Mouse (Mus musculus) heart, embryonic 16.5 days (tissue): ENCODE measurements around the gene Gas8. TPM values are rescaled to one million over a fixed set of nuclear protein-coding genes. Genes with fewer than 3 reads are reported as not detected.

Source experiments
- ATAC-seq: fragments of 200-750 bp; cut with Nextera tagmentation; replicated peaks from 2 replicates; pipeline ENCODE4 v1.8.0; 2017; ENCODE audit warnings: moderate number of reproducible peaks; ENCODE audit not compliant: insufficient read depth, low FRiP score; ENCODE audit errors: extremely low read depth
- H3K27ac ChIP-seq: fragments of 300-500 bp; sonication (generic); 2 replicates; pipeline ENCODE4 v1.5.1; 2014; ENCODE audit warnings: mild to moderate bottlenecking, low read length, control low read depth, moderate library complexity
- H3K27me3 ChIP-seq: fragments of 300-500 bp; sonication (generic); 2 replicates; pipeline ENCODE4 v1.6.1; 2014; ENCODE audit warnings: low read length, mixed read lengths; ENCODE audit not compliant: control insufficient read depth, insufficient read depth
- H3K36me3 ChIP-seq: fragments of 300-500 bp; sonication (generic); 2 replicates; pipeline ENCODE4 v1.6.1; 2014; ENCODE audit not compliant: control insufficient read depth, insufficient read depth
- H3K4me1 ChIP-seq: fragments of 300-500 bp; sonication (generic); 2 replicates; pipeline ENCODE4 v1.6.1; 2014; ENCODE audit warnings: low read length, mixed read lengths; ENCODE audit not compliant: control insufficient read depth, insufficient read depth
- H3K4me2 ChIP-seq: fragments of 300-500 bp; sonication (generic); 2 replicates; pipeline ENCODE4 v1.6.1; 2014; ENCODE audit warnings: low read depth, mild to moderate bottlenecking, control low read depth, low read length
- H3K4me3 ChIP-seq: fragments of 300-500 bp; sonication (generic); 2 replicates; pipeline ENCODE4 v1.5.1; 2014; ENCODE audit warnings: mild to moderate bottlenecking, control low read depth, low read length
- H3K9ac ChIP-seq: fragments of 300-500 bp; sonication (generic); 2 replicates; pipeline ENCODE4 v1.6.1; 2014; ENCODE audit warnings: low read length, control low read depth
- H3K9me3 ChIP-seq: fragments of 300-500 bp; sonication (generic); replicated peaks from 2 replicates; pipeline ENCODE4 v1.6.1; 2016; ENCODE audit warnings: low read length; ENCODE audit not compliant: control insufficient read depth
- WGBS: fragments of 180-500 bp; shearing (Covaris S2); extraction: QIAGEN DNeasy Blood & Tissue Kit; methylation state at CpG from one replicate; pipeline ENCODE4 v1.1.7; 2014; 5-methylcytosine and 5-hydroxymethylcytosine counted together
- polyA plus RNA-seq: library from polyadenylated mRNA; unstranded; fragments of >200 nt; fragmentation: Nextera tagmentation; extraction: Ambion mirVana; gene quantifications from 2 replicates; pipeline ENCODE4 v1.2.1, GENCODE M21; 2015

Gas8 gene
- polyA plus RNA-seq, 1 experiment from 2014 or later, result 14.8 TPM

- Histone ChIP-seq H3K9me3 (no peaks in the 10 kb centered on the region), H3K27ac (no peak overlapping the region), H3K36me3 (peaks cover 81% of the 10 kb centered on the region), H3K27me3 (no peaks in the 10 kb centered on the region), H3K4me3 (no peak overlapping the region), H3K4me2 (no peak overlapping the region), H3K4me1 (no peaks in the 10 kb centered on the region), H3K9ac (no peak overlapping the region)
- 96% methylated on average over 9 of the region's 9 CpGs for WGBS
- ATAC-seq, result no peak
Observed at GRCm38 (mm10) chr8:123492898-123493297, 25.7 kb upstream of the Gas8 start.

DNA sequence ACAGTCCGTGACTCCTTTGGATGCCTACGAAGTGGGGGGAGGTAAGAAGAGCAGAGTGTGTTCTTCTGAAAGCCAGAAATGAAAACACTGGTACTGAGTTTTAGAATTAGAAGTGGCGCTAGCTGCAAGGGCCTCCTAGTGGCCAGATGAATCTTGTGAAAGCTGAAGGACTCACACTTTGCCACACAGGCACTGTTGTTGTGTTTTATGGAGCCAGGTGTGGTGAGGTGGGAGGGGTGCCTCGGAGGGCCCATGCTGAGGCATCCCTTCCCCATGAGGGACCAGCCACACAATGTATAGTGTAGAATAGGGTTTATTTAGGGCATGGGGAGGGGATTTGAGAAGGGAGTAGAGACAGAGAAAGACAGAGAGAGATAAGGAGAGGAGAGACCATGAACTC lies 20.9 kb upstream of the Gas8 start:
- Histone ChIP-seq H3K9ac (no peak overlapping the region), H3K4me2 (no peak overlapping the region), H3K4me3 (no peak overlapping the region), H3K27me3 (no peaks in the 10 kb centered on the region), H3K27ac (no peak overlapping the region), H3K4me1 (no peaks in the 10 kb centered on the region), H3K9me3 (no peaks in the 10 kb centered on the region), H3K36me3 (peaks cover 85% of the 10 kb centered on the region)
- ATAC-seq, result no peak
- 91% methylated on average over 4 of the region's 4 CpGs for WGBS

- H3K36me3 ChIP-seq, result peaks cover 86% of the 10 kb centered on the region
- no peak overlapping the region for H3K4me3 ChIP-seq
- no peaks in the 10 kb centered on the region for H3K4me1 ChIP-seq
- H3K27ac ChIP-seq, result no peak overlapping the region
- H3K9ac ChIP-seq, result no peak overlapping the region
- no peak for ATAC-seq
- H3K9me3 ChIP-seq, result 0 out of 2 replicates have a peak, but pooled peaks cover 4% of the 10 kb centered on the region
- no peaks in the 10 kb centered on the region for H3K27me3 ChIP-seq
- 89% methylated on average over 11 of the region's 11 CpGs for WGBS
- no peak overlapping the region for H3K4me2 ChIP-seq
Observed at GRCm38 (mm10) chr8:123498963-123499362, 19.7 kb upstream of the Gas8 start.

- ATAC-seq, result no peak
- 92% methylated on average over 11 of the region's 11 CpGs for WGBS
Observed at GRCm38 (mm10) chr8:123499556-123499955, 19.1 kb upstream of the Gas8 start.

DNA sequence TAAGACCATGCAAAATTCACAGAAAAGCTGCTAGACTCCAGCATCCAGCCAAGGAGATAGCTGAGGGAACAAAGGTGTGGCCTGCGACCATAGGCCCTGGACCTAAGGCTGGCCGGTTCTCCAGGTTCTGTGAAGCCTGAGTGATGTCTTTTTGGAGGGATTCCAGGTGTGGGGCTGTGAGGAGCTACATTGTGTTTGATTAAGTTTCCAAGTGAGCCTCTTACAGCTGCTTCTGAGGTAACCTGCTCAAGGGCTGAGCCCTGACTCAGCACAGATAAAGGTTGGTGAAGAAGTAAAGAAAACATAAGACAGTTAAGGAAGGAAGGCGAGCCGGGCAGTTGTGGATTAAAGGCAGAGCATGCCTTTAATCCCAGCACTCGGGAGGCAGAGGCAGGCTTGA lies 16.4 kb upstream of the Gas8 start:
- H3K4me1 ChIP-seq, result no peaks in the 10 kb centered on the region
- no peaks in the 10 kb centered on the region for H3K27me3 ChIP-seq
- 0 out of 2 replicates have a peak, but pooled peaks cover 4% of the 10 kb centered on the region for H3K9me3 ChIP-seq
- ATAC-seq, result no peak
- H3K9ac ChIP-seq, result no peak overlapping the region
- peaks cover 57% of the 10 kb centered on the region for H3K36me3 ChIP-seq
- H3K27ac ChIP-seq, result no peak overlapping the region
- H3K4me2 ChIP-seq, result no peak overlapping the region
- WGBS, result 82% methylated on average over 5 of the region's 5 CpGs
- no peak overlapping the region for H3K4me3 ChIP-seq

More at GRCm38 (mm10) chr8:123499556-123499955, 19.1 kb upstream of the Gas8 start:
- 0 out of 2 replicates have a peak, but pooled peaks cover 4% of the 10 kb centered on the region for H3K9me3 ChIP-seq
- H3K36me3 ChIP-seq, result peaks cover 81% of the 10 kb centered on the region
- H3K4me2 ChIP-seq, result no peak overlapping the region
- no peaks in the 10 kb centered on the region for H3K27me3 ChIP-seq
- H3K4me3 ChIP-seq, result no peak overlapping the region
- no peaks in the 10 kb centered on the region for H3K4me1 ChIP-seq
- H3K27ac ChIP-seq, result no peak overlapping the region
- no peak overlapping the region for H3K9ac ChIP-seq

DNA sequence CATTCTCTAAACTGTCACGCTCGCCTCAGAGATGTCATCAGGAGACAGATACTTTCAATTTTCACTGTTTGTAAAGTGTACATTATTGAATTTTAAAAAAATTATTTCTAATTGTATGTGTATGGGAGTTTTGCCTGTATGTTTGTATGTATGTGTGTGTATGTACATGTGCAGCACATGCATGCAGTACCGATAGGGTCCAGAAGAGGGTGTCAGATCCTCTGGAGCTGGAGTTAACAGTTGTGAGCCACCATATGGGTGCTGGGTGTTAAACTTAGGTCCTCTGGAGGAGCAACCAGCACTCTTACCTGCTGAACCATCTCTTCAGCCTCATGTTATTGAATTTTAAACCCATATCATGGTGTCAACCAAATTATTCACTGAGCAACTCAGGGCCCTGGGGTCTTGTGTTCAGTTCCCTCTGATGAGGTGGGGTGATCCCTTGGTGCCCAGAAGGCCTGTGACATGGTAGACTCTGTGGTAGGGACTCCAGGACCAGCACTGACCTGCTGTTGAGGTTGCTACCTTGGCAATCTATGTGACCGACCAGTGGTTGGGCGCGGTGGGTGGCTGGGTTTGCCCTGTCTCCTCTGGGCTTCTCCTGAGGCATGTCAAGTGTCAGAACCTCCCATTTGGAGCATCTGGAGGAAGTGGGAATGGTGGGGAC lies 14.7 kb upstream of the Gas8 start:
- no peak for ATAC-seq
- H3K4me1 ChIP-seq, result no peaks in the 10 kb centered on the region
- peaks cover 49% of the 10 kb centered on the region for H3K36me3 ChIP-seq
- 0 out of 2 replicates have a peak, but pooled peaks cover 4% of the 10 kb centered on the region for H3K9me3 ChIP-seq
- no peak overlapping the region for H3K27ac ChIP-seq
- no peak overlapping the region for H3K4me3 ChIP-seq
- H3K9ac ChIP-seq, result no peak overlapping the region
- 98% methylated on average over 6 of the region's 6 CpGs for WGBS
- no peak overlapping the region for H3K4me2 ChIP-seq
- no peaks in the 10 kb centered on the region for H3K27me3 ChIP-seq

DNA sequence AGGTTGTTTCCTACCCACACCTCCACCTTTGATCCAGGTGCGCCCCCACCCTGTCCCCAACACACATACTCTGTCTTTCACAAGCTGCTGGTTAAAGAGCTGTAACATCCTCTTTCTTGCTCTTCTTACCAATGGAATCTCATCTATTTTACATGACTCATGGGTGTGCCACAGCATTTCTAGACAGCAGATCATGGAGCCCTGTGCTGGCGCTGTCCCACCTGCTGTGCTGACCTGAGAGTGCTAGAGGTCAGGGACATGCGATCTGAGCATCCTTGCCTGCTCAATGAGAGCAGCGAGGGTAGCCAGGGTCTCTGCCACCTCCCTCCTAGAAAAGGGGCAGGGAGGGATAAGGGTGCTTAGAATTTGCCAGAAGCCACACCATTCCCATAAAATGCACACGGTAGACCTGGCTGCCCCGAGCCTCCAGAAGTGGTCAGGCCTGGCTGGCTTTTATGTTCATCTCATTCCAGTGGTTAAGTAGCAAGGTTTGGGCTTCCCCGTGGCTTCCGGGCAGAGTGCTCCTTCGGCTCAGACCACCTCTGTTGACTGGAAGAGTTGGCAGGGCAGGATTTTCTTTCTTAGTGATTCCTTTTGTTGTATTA lies 13.9 kb upstream of the Gas8 start:
- no peak overlapping the region for H3K9ac ChIP-seq
- H3K27ac ChIP-seq, result no peak overlapping the region
- H3K4me2 ChIP-seq, result no peak overlapping the region
- H3K4me1 ChIP-seq, result no peaks in the 10 kb centered on the region
- 0 out of 2 replicates have a peak, but pooled peaks cover 4% of the 10 kb centered on the region for H3K9me3 ChIP-seq
- peaks cover 45% of the 10 kb centered on the region for H3K36me3 ChIP-seq
- no peak overlapping the region for H3K4me3 ChIP-seq
- ATAC-seq, result no peak
- no peaks in the 10 kb centered on the region for H3K27me3 ChIP-seq
- WGBS, result 91% methylated on average over 9 of the region's 9 CpGs

GRCm38 (mm10) chr8:123505267-123505666 lies 13.4 kb upstream of the Gas8 start:
- ATAC-seq, result no peak
- H3K4me1 ChIP-seq, result no peaks in the 10 kb centered on the region
- H3K36me3 ChIP-seq, result peaks cover 40% of the 10 kb centered on the region
- H3K4me3 ChIP-seq, result no peak overlapping the region
- H3K4me2 ChIP-seq, result no peak overlapping the region
- 0 out of 2 replicates have a peak, but pooled peaks cover 4% of the 10 kb centered on the region for H3K9me3 ChIP-seq
- H3K27ac ChIP-seq, result no peak overlapping the region
- no peak overlapping the region for H3K9ac ChIP-seq
- WGBS, result 82% methylated on average over 4 of the region's 4 CpGs
- H3K27me3 ChIP-seq, result no peaks in the 10 kb centered on the region

DNA sequence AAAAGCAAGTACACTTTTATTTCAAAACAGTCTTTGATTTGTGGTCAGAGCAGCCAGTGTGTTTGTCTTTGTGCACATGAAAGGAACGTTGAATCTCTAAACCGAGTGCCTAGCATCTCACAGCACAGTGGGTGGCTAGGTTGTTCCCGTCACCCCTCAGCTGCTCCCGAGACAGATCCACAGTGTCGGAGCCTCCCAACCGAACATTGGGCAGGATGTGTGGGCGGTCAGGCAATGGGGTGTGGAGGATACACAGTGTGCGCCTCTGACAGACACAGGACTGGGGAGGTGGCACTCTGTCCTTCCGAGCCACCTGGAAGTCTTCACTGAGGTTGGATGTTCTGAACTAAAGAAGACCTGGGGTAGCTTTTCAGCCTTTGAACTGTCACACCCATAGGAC lies 12.9 kb upstream of the Gas8 start:
- ATAC-seq, result no peak
- no peak overlapping the region for H3K4me3 ChIP-seq
- 87% methylated on average over 9 of the region's 9 CpGs for WGBS
- H3K9me3 ChIP-seq, result 0 out of 2 replicates have a peak, but pooled peaks cover 4% of the 10 kb centered on the region
- no peak overlapping the region for H3K4me2 ChIP-seq
- no peak overlapping the region for H3K9ac ChIP-seq
- H3K27ac ChIP-seq, result no peak overlapping the region
- peaks cover 37% of the 10 kb centered on the region for H3K36me3 ChIP-seq
- H3K4me1 ChIP-seq, result no peaks in the 10 kb centered on the region
- no peaks in the 10 kb centered on the region for H3K27me3 ChIP-seq
